Mouse (Mus musculus) embryonic fibroblast, embryonic 13.5 days (primary cell): ENCODE results near the gene Zfp771.

ENCODE experiments used
- CTCF ChIP-seq: IDR thresholded peaks from 2 replicates; pipeline ENCODE4 v1.5.1; 2011; ENCODE audit warnings: mild to moderate bottlenecking, control low read depth, low read length, moderate library complexity, borderline replicate concordance; ENCODE audit not compliant: insufficient read depth
- POLR2A ChIP-seq: IDR thresholded peaks from 2 replicates; pipeline ENCODE4 v1.6.1; 2011; ENCODE audit warnings: low read depth, mild to moderate bottlenecking, control low read depth, low read length, moderate library complexity

GRCm38 (mm10) chr7:127252414-127252813 is 8.3 kb downstream of the Zfp771 start:
- TF ChIP-seq CTCF: no peak
- no peak for TF ChIP-seq POLR2A
